Mouse (Mus musculus) myocyte (in vitro differentiated cells): ENCODE measurements at regions not wholly inside any gene's neighbourhood (a gene's known extent, or its start where the extent isn't known, plus 50 kb on each side); places are given as distances from the start of the nearest gene placed in this dataset.

ENCODE experiments used
- H3K27me3 ChIP-seq: one replicate; pipeline ENCODE4 v1.6.1; 2011; ENCODE audit not compliant: control insufficient read depth, insufficient read depth, insufficient read length
- H3K36me3 ChIP-seq: one replicate; pipeline ENCODE4 v1.6.1; 2011; ENCODE audit not compliant: control insufficient read depth, insufficient read depth
- H3K4me2 ChIP-seq: one replicate; pipeline ENCODE4 v1.6.1; 2011; ENCODE audit warnings: low read depth, control low read depth
- H3K4me3 ChIP-seq: one replicate; pipeline ENCODE4 v1.5.1; 2011; ENCODE audit warnings: mild to moderate bottlenecking, control low read depth, moderate library complexity
- H3K79me2 ChIP-seq: one replicate; pipeline ENCODE4 v1.6.1; 2011; ENCODE audit not compliant: control insufficient read depth, insufficient read depth
- H3ac ChIP-seq: one replicate; pipeline ENCODE4 v1.6.1; 2011; ENCODE audit not compliant: control insufficient read depth, insufficient read length
- CEBPB ChIP-seq: IDR thresholded peaks from 2 replicates; pipeline ENCODE4 v1.6.1; 2011; ENCODE audit warnings: mild to moderate bottlenecking, moderate library complexity; ENCODE audit not compliant: poor library complexity, insufficient read depth, severe bottlenecking
- E2F4 ChIP-seq: IDR thresholded peaks from one replicate; pipeline ENCODE4 v1.6.1; 2011; ENCODE audit warnings: mild to moderate bottlenecking, control low read depth, moderate library complexity; ENCODE audit not compliant: insufficient read depth
- MAX ChIP-seq: IDR thresholded peaks from one replicate; pipeline ENCODE4 v1.6.1; 2011; ENCODE audit warnings: low read depth, mild to moderate bottlenecking, control low read depth
- MYOD1 ChIP-seq, 3 experiments: IDR thresholded peaks; one replicate each; pipeline ENCODE4 v1.6.1; 2011; ENCODE audit warnings: control low read depth in 2 of 3, low read depth in 2 of 3, mild to moderate bottlenecking in 2 of 3, moderate library complexity in 1 of 3; ENCODE audit not compliant: insufficient read length in 2 of 3, control insufficient read depth in 1 of 3
- MYOG ChIP-seq, 3 experiments: IDR thresholded peaks; one replicate each; pipeline ENCODE4 v1.6.1; 2011; ENCODE audit warnings: control low read depth in 2 of 3, low read depth in 2 of 3, mild to moderate bottlenecking in 2 of 3; ENCODE audit not compliant: insufficient read length in 2 of 3, control insufficient read depth in 1 of 3, insufficient read depth in 1 of 3
- POLR2A ChIP-seq: IDR thresholded peaks from one replicate; pipeline ENCODE4 v1.6.1; 2011; ENCODE audit warnings: low read depth, mild to moderate bottlenecking, control low read depth, moderate library complexity; ENCODE audit not compliant: insufficient read length
- POLR2AphosphoS2 ChIP-seq: IDR thresholded peaks from one replicate; pipeline ENCODE4 v1.6.1; 2011; ENCODE audit warnings: low read depth, control low read depth; ENCODE audit not compliant: insufficient read length
- REST ChIP-seq: IDR thresholded peaks from one replicate; pipeline ENCODE4 v1.6.1; 2011; ENCODE audit warnings: mild to moderate bottlenecking, control low read depth, moderate library complexity; ENCODE audit not compliant: insufficient read depth, insufficient read length
- SRF ChIP-seq: IDR thresholded peaks from one replicate; pipeline ENCODE4 v1.6.1; 2011; ENCODE audit warnings: low read depth; ENCODE audit not compliant: control insufficient read depth, insufficient read length
- TCF12 ChIP-seq: IDR thresholded peaks from one replicate; pipeline ENCODE4 v1.6.1; 2011; ENCODE audit warnings: mild to moderate bottlenecking, control low read depth; ENCODE audit not compliant: poor library complexity, insufficient read depth, severe bottlenecking
- TCF3 ChIP-seq: IDR thresholded peaks from one replicate; pipeline ENCODE4 v1.6.1; 2011; ENCODE audit warnings: low read depth, control low read depth; ENCODE audit not compliant: insufficient read length
- USF1 ChIP-seq: IDR thresholded peaks from one replicate; pipeline ENCODE4 v1.6.1; 2011; ENCODE audit warnings: low read depth, mild to moderate bottlenecking, control low read depth, moderate library complexity

DNA sequence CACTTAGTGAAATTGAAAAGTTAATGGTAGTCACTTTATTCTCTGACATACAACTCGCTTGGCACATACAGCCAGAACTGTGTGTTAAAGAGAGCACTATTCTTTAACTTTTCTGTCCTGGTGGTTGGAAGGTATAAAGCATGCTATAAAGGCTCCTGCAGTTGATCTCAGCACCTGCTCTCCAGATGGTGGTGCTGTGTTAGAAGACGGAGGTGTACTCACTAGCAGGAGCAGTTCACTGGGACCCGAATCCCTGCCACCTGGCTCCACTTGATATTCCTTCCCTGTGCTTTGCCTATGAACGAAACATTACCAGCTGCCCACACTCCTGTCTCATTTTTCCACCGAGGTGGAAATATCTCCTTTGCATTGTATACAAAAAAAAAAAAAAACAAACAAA, 373.2 kb upstream of the Adamts16 start:
- TF ChIP-seq MYOD1 (IDR thresholded peaks at IDR 0.05; ENCODE audit: control insufficient read depth in 1 of 3, insufficient read length in 2 of 3, low read depth in 2 of 3) = no peak
- no peak for TF ChIP-seq MAX
- H3K4me3 ChIP-seq = no peak overlapping the region
- no peak overlapping the region for H3ac ChIP-seq
- no peak overlapping the region for H3K4me2 ChIP-seq
- no peaks in the 10 kb centered on the region for H3K36me3 ChIP-seq
- H3K27me3 ChIP-seq = no peaks in the 10 kb centered on the region
- no peaks in the 10 kb centered on the region for H3K79me2 ChIP-seq

DNA sequence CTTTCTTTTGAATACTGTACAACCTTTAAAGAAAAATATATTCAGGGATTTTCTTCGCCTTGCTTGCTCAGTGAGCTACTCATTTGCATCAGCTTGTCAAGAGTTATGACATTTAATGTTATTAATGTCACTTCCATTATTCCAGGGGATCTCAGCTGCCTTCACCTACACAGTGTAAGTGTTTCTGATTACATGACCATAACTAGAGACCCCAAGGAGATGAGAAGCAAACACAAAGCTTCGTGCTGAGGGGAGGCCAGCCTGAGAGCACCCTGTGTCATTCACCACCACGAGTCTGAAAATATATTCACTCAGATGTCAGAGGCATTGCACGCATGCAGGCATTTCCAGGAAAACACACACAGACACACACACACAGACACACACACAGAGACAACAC, 369.8 kb upstream of the Adamts16 start:
- no peak overlapping the region for H3K4me3 ChIP-seq
- no peak for TF ChIP-seq MAX
- no peak for TF ChIP-seq E2F4
- no peak for TF ChIP-seq CEBPB
- no peak for TF ChIP-seq POLR2AphosphoS2
- no peak for TF ChIP-seq POLR2A
- no peak for TF ChIP-seq TCF3
- no peak for TF ChIP-seq MYOD1 (IDR thresholded peaks at IDR 0.05; ENCODE audit: control insufficient read depth in 1 of 3, insufficient read length in 2 of 3, low read depth in 2 of 3)
- TF ChIP-seq USF1 = no peak
- no peak for TF ChIP-seq TCF12
- no peak for TF ChIP-seq REST
- no peak for TF ChIP-seq MYOG (IDR thresholded peaks at IDR 0.05; ENCODE audit: control insufficient read depth in 1 of 3, insufficient read depth in 1 of 3, insufficient read length in 2 of 3, low read depth in 2 of 3)
- TF ChIP-seq SRF = no peak
- no peak overlapping the region for H3ac ChIP-seq
- no peaks in the 10 kb centered on the region for H3K79me2 ChIP-seq
- H3K4me2 ChIP-seq = no peak overlapping the region
- H3K36me3 ChIP-seq = no peaks in the 10 kb centered on the region
- no peaks in the 10 kb centered on the region for H3K27me3 ChIP-seq

DNA sequence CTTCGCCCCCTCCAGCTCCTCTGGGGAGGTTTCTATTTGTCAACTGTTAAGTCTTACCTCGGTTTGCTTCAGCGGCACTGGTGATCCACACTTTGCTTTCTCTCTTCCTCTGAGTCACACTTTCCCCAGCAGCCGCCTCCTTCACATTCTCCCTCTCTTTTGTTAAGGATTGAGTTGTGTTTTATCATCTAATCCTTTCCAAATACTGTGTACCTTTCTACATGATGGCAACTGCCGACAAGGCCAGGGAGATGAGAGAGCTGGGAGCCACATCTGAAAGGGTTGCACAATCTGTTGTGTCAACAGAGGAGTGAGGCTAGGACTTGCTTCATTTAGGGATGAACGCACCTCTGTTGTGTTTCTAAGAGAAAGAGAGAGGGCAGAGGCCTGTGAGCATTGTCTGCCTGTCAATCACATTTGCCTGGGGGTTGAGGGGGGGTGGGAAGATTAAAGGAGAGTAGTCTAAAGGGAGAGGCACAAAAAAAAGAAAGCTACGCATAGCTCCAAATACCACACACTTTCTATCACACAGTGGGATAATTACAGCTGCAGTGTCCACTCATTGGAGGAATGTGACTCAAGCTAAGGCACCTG, 369.1 kb upstream of the Adamts16 start:
- no peak overlapping the region for H3K4me3 ChIP-seq
- H3K4me2 ChIP-seq = no peak overlapping the region
- TF ChIP-seq E2F4 = no peak
- TF ChIP-seq CEBPB = no peak
- TF ChIP-seq SRF = no peak
- no peak for TF ChIP-seq MYOG (IDR thresholded peaks at IDR 0.05; ENCODE audit: control insufficient read depth in 1 of 3, insufficient read depth in 1 of 3, insufficient read length in 2 of 3, low read depth in 2 of 3)
- no peak for TF ChIP-seq TCF12
- no peak for TF ChIP-seq USF1
- no peak for TF ChIP-seq REST
- no peak for TF ChIP-seq MYOD1 (IDR thresholded peaks at IDR 0.05; ENCODE audit: control insufficient read depth in 1 of 3, insufficient read length in 2 of 3, low read depth in 2 of 3)
- TF ChIP-seq POLR2A = no peak
- TF ChIP-seq MAX = no peak
- TF ChIP-seq POLR2AphosphoS2 = no peak
- H3ac ChIP-seq = no peak overlapping the region
- H3K36me3 ChIP-seq = no peaks in the 10 kb centered on the region
- H3K79me2 ChIP-seq = no peaks in the 10 kb centered on the region
- no peaks in the 10 kb centered on the region for H3K27me3 ChIP-seq

DNA sequence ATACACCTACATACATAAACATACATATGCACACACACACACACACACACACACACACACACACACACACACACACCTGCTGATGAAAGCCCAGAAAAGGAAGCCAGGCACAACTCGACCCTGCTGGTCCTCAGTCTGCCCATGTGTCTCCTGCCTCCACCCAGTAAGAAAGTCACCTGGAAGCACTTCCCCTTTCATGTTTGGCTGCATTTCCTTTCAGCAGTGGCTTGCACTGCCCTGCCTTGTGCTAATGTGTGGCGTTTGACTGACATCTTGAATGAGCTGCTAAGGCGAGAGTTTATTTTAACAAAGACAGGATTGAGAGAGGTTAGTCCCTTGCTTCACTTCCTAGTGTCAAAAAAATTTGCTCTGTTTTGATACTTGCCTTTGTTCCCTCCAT, 364.1 kb upstream of the Adamts16 start:
- H3K4me2 ChIP-seq = no peak overlapping the region
- H3K4me3 ChIP-seq = no peak overlapping the region
- no peaks in the 10 kb centered on the region for H3K36me3 ChIP-seq
- H3ac ChIP-seq = no peak overlapping the region
- TF ChIP-seq MYOD1 (IDR thresholded peaks at IDR 0.05; ENCODE audit: control insufficient read depth in 1 of 3, insufficient read length in 2 of 3, low read depth in 2 of 3) = no peak
- no peak for TF ChIP-seq TCF12
- no peak for TF ChIP-seq USF1
- no peaks in the 10 kb centered on the region for H3K27me3 ChIP-seq
- no peaks in the 10 kb centered on the region for H3K79me2 ChIP-seq

DNA sequence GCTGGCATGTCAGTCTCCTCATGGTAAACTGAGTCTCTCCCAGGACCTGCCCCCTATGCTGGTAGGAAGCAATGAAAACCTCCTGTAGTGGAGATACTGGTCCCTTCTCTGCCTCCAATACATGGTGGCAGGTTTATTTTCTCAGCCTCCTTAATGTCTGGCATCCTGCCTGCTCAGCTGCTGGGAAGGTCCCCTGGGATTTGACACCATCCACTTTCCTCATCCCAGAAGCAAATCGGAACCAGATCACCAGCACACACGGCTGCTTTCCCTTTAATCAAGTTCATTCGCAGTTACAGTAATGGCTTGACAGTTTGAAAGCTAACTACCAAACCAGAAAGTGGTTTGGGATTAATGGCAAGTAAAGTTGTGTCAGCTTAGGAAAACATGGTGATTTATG, 359.0 kb upstream of the Adamts16 start:
- Histone ChIP-seq H3K4me2 (no peak overlapping the region), H3K36me3 (no peaks in the 10 kb centered on the region), H3K79me2 (no peaks in the 10 kb centered on the region), H3K4me3 (no peak overlapping the region), H3K27me3 (no peaks in the 10 kb centered on the region), H3ac (no peak overlapping the region)
- TF ChIP-seq REST (no peak), POLR2A (no peak), CEBPB (no peak), MYOG (IDR thresholded peaks at IDR 0.05; ENCODE audit: control insufficient read depth in 1 of 3, insufficient read depth in 1 of 3, insufficient read length in 2 of 3, low read depth in 2 of 3) (no peak), USF1 (no peak), TCF12 (no peak), POLR2AphosphoS2 (no peak), MAX (no peak)

DNA sequence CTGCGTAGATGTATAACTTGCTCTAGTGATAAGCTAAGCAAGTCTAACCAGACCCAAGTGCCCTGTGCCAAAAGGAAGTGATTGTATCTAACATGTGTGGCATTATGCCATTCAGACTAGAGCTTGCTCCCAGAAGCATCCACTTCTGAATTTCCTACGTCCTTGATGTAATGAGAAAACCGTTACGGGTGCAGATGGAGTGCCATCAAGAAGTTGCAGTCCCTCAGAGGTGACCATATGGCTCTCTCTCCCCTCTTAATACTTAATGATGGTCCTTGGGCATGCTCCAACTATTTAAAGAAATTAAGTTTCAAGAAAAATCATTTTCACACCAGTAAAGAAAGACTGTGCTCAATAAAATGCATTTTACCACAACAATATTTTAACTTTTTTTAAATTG, 354.1 kb upstream of the Adamts16 start:
- Histone ChIP-seq H3ac (no peak overlapping the region), H3K4me3 (no peak overlapping the region), H3K36me3 (no peaks in the 10 kb centered on the region), H3K27me3 (no peaks in the 10 kb centered on the region), H3K79me2 (no peaks in the 10 kb centered on the region), H3K4me2 (no peak overlapping the region)
- no peak for TF ChIP-seq MYOD1 (IDR thresholded peaks at IDR 0.05; ENCODE audit: control insufficient read depth in 1 of 3, insufficient read length in 2 of 3, low read depth in 2 of 3)
